Mouse (Mus musculus) forebrain, postnatal 0 days (tissue): ENCODE data around the gene Trim80. TPM values are rescaled to one million over a fixed set of nuclear protein-coding genes. Genes with fewer than 3 reads are reported as not detected.

Experiments used
- ATAC-seq: fragments of 200-750 bp; cut with Nextera tagmentation; 2 replicates; pipeline ENCODE4 v1.8.0; 2017; ENCODE audit warnings: mild to moderate bottlenecking, moderate library complexity
- DNase-seq: peaks from one replicate; pipeline ENCODE4 v3.0.0-alpha.2; 2015
- H3K27ac ChIP-seq: fragments of 300-500 bp; sonication (generic); 2 replicates; pipeline ENCODE4 v1.5.1; 2014; ENCODE audit warnings: low read depth, mild to moderate bottlenecking, antibody characterized with exemption, low read length, moderate library complexity, mixed read lengths
- H3K27me3 ChIP-seq: fragments of 300-500 bp; sonication (generic); 2 replicates; pipeline ENCODE4 v1.6.1; 2014; ENCODE audit warnings: mild to moderate bottlenecking, low read length, mixed read lengths; ENCODE audit not compliant: insufficient read depth
- H3K36me3 ChIP-seq: fragments of 300-500 bp; sonication (generic); 2 replicates; pipeline ENCODE4 v1.6.1; 2014; ENCODE audit warnings: mild to moderate bottlenecking, moderate library complexity; ENCODE audit not compliant: insufficient read depth
- H3K4me1 ChIP-seq: fragments of 300-500 bp; sonication (generic); 2 replicates; pipeline ENCODE4 v1.6.1; 2014; ENCODE audit warnings: antibody characterized with exemption; ENCODE audit not compliant: insufficient read depth
- H3K4me2 ChIP-seq: fragments of 300-500 bp; sonication (generic); 2 replicates; pipeline ENCODE4 v1.6.1; 2014; ENCODE audit warnings: low read depth, mild to moderate bottlenecking, moderate library complexity
- H3K4me3 ChIP-seq: fragments of 300-500 bp; sonication (generic); 2 replicates; pipeline ENCODE4 v1.5.1; 2014; ENCODE audit warnings: low read depth, low read length, mixed read lengths
- H3K9ac ChIP-seq: fragments of 300-500 bp; sonication (generic); 2 replicates; pipeline ENCODE4 v1.6.1; 2014; ENCODE audit warnings: mild to moderate bottlenecking
- H3K9me3 ChIP-seq: fragments of 300-500 bp; sonication (generic); 2 replicates; pipeline ENCODE4 v1.6.1; 2016; ENCODE audit warnings: low read length
- CTCF ChIP-seq: sonication (generic); IDR thresholded peaks from 2 replicates; pipeline ENCODE4 v1.5.1; 2016; ENCODE audit warnings: antibody characterized with exemption, control low read depth, low read depth
- WGBS: fragments of 180-500 bp; shearing (Covaris S2); extraction: QIAGEN DNeasy Blood & Tissue Kit; methylation state at CpG from one replicate; pipeline ENCODE4 v1.1.7; 2014; 5-methylcytosine and 5-hydroxymethylcytosine counted together
- polyA plus RNA-seq: library from polyadenylated mRNA; unstranded; fragments of >200 nt; fragmentation: Nextera tagmentation; extraction: Ambion mirVana; gene quantifications from 2 replicates; pipeline ENCODE4 v1.2.1, GENCODE M21; 2015
- total RNA-seq: library from RNA; depleted of rRNA; stranded (reverse); fragments of >200 nt; gene quantifications from 2 replicates; pipeline ENCODE4 v1.2.3, GENCODE M21; 2014

Trim80 gene
- total and polyA plus RNA-seq, 2 experiments from 2014 or later, result not detected

GRCm38 (mm10) chr11:115437571-115438122, 2.7 kb upstream of the Trim80 start:
- no peaks in the 10 kb centered on the region for H3K27me3 ChIP-seq
- H3K4me3 ChIP-seq, result no peak overlapping the region
- no peaks in the 10 kb centered on the region for H3K9me3 ChIP-seq
- no peak overlapping the region for H3K27ac ChIP-seq
- no peak for DNase-seq
- ATAC-seq, result no peak
- H3K4me2 ChIP-seq, result no peak overlapping the region
- H3K4me1 ChIP-seq, result peaks cover 5% of the 10 kb centered on the region; the same call in 1 of the 2 replicates
- no peak overlapping the region for H3K9ac ChIP-seq
- peaks cover 4% of the 10 kb centered on the region; the same call in 1 of the 2 replicates for H3K36me3 ChIP-seq
- no peak for TF ChIP-seq CTCF
- 77% methylated on average over 5 of the region's 5 CpGs for WGBS

- H3K36me3 ChIP-seq, result no peaks in the 10 kb centered on the region
- WGBS, result 88% methylated on average over 3 of the region's 3 CpGs
- no peak for ATAC-seq
- H3K9me3 ChIP-seq, result no peaks in the 10 kb centered on the region
- no peak overlapping the region for H3K4me3 ChIP-seq
- H3K4me2 ChIP-seq, result no peak overlapping the region
- no peaks in the 10 kb centered on the region for H3K27me3 ChIP-seq
- H3K4me1 ChIP-seq, result peaks cover 5% of the 10 kb centered on the region; the same call in 1 of the 2 replicates
- no peak for TF ChIP-seq CTCF
- H3K9ac ChIP-seq, result no peak overlapping the region
- DNase-seq, result no peak
- H3K27ac ChIP-seq, result no peak overlapping the region
Measured at GRCm38 (mm10) chr11:115439326-115439725, 1.0 kb upstream of the Trim80 start.

GRCm38 (mm10) chr11:115441417-115441816, 1.1 kb downstream of the Trim80 start:
- DNase-seq, result no peak
- Histone ChIP-seq H3K4me3 (no peak overlapping the region), H3K27ac (no peak overlapping the region), H3K4me2 (no peak overlapping the region), H3K9me3 (no peaks in the 10 kb centered on the region), H3K36me3 (no peaks in the 10 kb centered on the region), H3K27me3 (no peaks in the 10 kb centered on the region), H3K4me1 (no peaks in the 10 kb centered on the region), H3K9ac (no peak overlapping the region)
- no peak for ATAC-seq
- WGBS, result 56% methylated on average over 15 of the region's 15 CpGs
- TF ChIP-seq CTCF, result no peak

- no peak overlapping the region for H3K4me3 ChIP-seq
- H3K4me2 ChIP-seq, result no peak overlapping the region
- TF ChIP-seq CTCF, result no peak
- H3K9me3 ChIP-seq, result no peaks in the 10 kb centered on the region
- H3K27me3 ChIP-seq, result no peaks in the 10 kb centered on the region
- no peak for ATAC-seq
- DNase-seq, result no peak
- H3K27ac ChIP-seq, result no peak overlapping the region
- 87% methylated on average over 3 of the region's 3 CpGs for WGBS
- no peak overlapping the region for H3K9ac ChIP-seq
- H3K4me1 ChIP-seq, result no peaks in the 10 kb centered on the region
- no peaks in the 10 kb centered on the region for H3K36me3 ChIP-seq
Measured at GRCm38 (mm10) chr11:115446906-115447305, 6.6 kb downstream of the Trim80 start.

DNA sequence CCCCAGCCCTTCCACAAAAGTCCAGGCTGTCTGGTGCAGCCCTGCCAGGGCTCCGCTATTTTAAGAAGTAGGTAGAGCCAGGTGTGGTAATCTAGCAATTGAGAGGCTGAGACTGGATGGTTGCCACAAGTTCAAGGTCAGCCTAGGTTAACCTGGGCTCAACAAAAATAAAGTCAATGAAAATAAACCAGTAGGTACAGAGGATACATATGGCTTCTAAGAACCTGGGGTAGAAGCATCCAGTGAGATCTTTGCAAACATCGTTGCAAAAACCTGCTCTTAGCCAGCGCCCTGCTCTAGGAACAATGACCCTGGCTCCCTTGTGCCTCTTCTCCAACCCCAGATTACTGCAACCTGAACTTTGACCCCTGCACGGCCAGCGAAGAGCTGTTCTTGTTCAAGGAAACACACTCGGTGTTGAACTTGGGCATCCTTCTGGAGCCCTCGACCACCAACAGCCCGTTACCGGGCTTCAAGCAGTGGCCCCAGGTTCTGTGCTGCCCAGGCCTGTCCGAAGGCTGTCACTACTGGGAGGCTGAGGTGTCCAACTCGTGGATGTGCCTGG, 7.1 kb downstream of the Trim80 start:
- no peak overlapping the region for H3K9ac ChIP-seq
- H3K4me1 ChIP-seq, result no peaks in the 10 kb centered on the region
- 82% methylated on average over 11 of the region's 11 CpGs for WGBS
- DNase-seq (no peak), ATAC-seq (no peak)
- no peaks in the 10 kb centered on the region for H3K36me3 ChIP-seq
- no peak overlapping the region for H3K4me2 ChIP-seq
- H3K27me3 ChIP-seq, result no peaks in the 10 kb centered on the region
- H3K27ac ChIP-seq, result no peak overlapping the region
- TF ChIP-seq CTCF, result no peak
- H3K4me3 ChIP-seq, result no peak overlapping the region
- H3K9me3 ChIP-seq, result no peaks in the 10 kb centered on the region

DNA sequence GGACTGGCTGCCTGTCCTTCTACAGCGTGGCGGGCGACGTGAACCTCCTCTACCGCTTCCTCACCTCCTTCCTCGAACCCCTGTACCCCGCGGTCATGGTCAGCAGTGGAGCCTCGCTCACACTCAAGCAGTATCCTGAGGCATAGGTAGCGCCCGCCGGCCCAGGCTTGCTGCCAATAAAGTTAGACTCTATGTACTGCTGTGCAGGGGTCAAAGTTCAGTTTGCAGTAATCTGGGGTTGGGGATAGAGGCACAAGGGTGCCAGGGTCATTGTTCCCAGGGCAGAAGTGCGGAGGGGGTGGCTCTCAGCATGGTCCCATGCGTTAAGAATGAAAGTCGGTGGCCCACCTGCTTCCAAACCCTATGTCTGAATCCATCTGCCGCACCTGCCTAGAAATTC, 7.7 kb downstream of the Trim80 start:
- H3K27me3 ChIP-seq, result no peaks in the 10 kb centered on the region
- H3K4me1 ChIP-seq, result no peaks in the 10 kb centered on the region
- TF ChIP-seq CTCF, result no peak
- H3K4me2 ChIP-seq, result no peak overlapping the region
- no peaks in the 10 kb centered on the region for H3K36me3 ChIP-seq
- ATAC-seq, result no peak
- DNase-seq, result no peak
- H3K27ac ChIP-seq, result no peak overlapping the region
- WGBS, result 89% methylated on average over 16 of the region's 16 CpGs
- no peaks in the 10 kb centered on the region for H3K9me3 ChIP-seq
- H3K9ac ChIP-seq, result no peak overlapping the region
- no peak overlapping the region for H3K4me3 ChIP-seq

GRCm38 (mm10) chr11:115448998-115449397, 8.7 kb downstream of the Trim80 start:
- DNase-seq (no peak), ATAC-seq (no peak)
- no peaks in the 10 kb centered on the region for H3K9me3 ChIP-seq
- H3K4me2 ChIP-seq, result no peak overlapping the region
- H3K9ac ChIP-seq, result no peak overlapping the region
- no peaks in the 10 kb centered on the region for H3K27me3 ChIP-seq
- H3K27ac ChIP-seq, result no peak overlapping the region
- TF ChIP-seq CTCF, result no peak
- 66% methylated on average over 7 of the region's 7 CpGs for WGBS
- no peaks in the 10 kb centered on the region for H3K4me1 ChIP-seq
- no peak overlapping the region for H3K4me3 ChIP-seq
- no peaks in the 10 kb centered on the region for H3K36me3 ChIP-seq
